Mouse (Mus musculus) erythroblast, embryonic 14.5 days (primary cell): ENCODE data around the gene Ccdc116.

Experiments
- GATA1 ChIP-seq: IDR thresholded peaks from 2 replicates; pipeline ENCODE4 v1.6.1; 2012; ENCODE audit warnings: low read length, inconsistent platforms, mixed read lengths
- TAL1 ChIP-seq: IDR thresholded peaks from 3 replicates; pipeline ENCODE4 v1.6.1; 2012; ENCODE audit warnings: low read length, inconsistent platforms, mixed read lengths

- TF ChIP-seq GATA1 (no peak), TAL1 (no peak)
Observed at GRCm38 (mm10) chr16:17117309-17117799, 29.7 kb downstream of the Ccdc116 start.
